ENCODE assay signal across 8 mouse cellular contexts in the genomic region with DNA sequence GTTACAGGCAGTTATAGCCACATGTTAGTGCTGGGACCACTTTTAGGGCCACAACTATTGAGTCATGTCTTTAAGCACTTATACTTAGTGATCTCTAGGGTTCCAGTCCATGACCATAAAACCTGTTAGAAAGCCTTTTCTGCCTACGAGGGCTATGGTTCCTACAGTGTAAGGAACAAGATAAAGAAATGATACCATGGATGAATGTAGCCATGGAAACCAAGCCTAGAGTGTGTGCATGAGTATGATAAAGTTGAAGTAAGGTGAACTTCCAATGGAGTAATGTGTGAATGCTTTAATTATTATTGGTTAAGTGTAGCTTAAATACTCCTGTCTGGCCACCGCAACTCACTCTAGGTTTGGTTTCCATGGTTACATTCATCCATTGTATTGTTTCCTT. TPM values are rescaled to one million over a fixed set of nuclear protein-coding genes. Genes with fewer than 3 reads are reported as not detected.
DNase-seq lines count a peak whose midpoint lies in the region; ATAC-seq and TF ChIP-seq lines count a peak whose summit lies in the region.

No protein-coding gene starts in this region.

- TF ChIP-seq CTCF in kidney, postnatal 0 days (IDR thresholded peaks at IDR 0.05; ENCODE audit: low read depth): no peak
- TF ChIP-seq CTCF in layer of hippocampus, adult 2 months (conservative IDR thresholded peaks at IDR 0.05): no peak

- H3K9ac ChIP-seq in kidney, postnatal 0 days (ENCODE audit: low read depth, low read length): peak overlapping the region; percentile 8; the same call in 1 of the 2 replicates
- H3K9ac ChIP-seq in embryonic facial prominence, embryonic 13.5 days: no peak overlapping the region
- H3K9ac ChIP-seq in intestine, embryonic 15.5 days: no peak overlapping the region
- H3K9ac ChIP-seq in midbrain, embryonic 16.5 days (ENCODE audit: low read depth, low read length): no peak overlapping the region

- peak overlapping the region; percentile 86 for H3K4me3 ChIP-seq in kidney, postnatal 0 days (replicated peaks; ENCODE audit: low read depth, low read length)
- peak overlapping the region; percentile 91; the same call in 1 of the 2 replicates for H3K4me3 ChIP-seq in embryonic facial prominence, embryonic 13.5 days
- 0 out of 2 replicates have a peak overlapping the region, but pooled peaks have one; percentile 95 for H3K4me3 ChIP-seq in intestine, embryonic 15.5 days (replicated peaks)
- H3K4me3 ChIP-seq in midbrain, embryonic 16.5 days (ENCODE audit: low read depth, low read length): no peak overlapping the region
- no peak overlapping the region; the same call in 1 of the 2 replicates for H3K4me3 ChIP-seq in layer of hippocampus, adult 2 months

- peaks cover 7% of the 10 kb centered on the region; the same call in 1 of the 2 replicates for H3K4me1 ChIP-seq in kidney, postnatal 0 days (replicated peaks; ENCODE audit: insufficient read depth, low read length)
- peaks cover 12% of the 10 kb centered on the region for H3K4me1 ChIP-seq in embryonic facial prominence, embryonic 13.5 days
- H3K4me1 ChIP-seq in intestine, embryonic 15.5 days (replicated peaks): no peaks in the 10 kb centered on the region
- peaks cover 17% of the 10 kb centered on the region for H3K4me1 ChIP-seq in midbrain, embryonic 16.5 days (ENCODE audit: control insufficient read depth, insufficient read depth, low read length)

- no peaks in the 10 kb centered on the region for H3K27me3 ChIP-seq in kidney, postnatal 0 days (ENCODE audit: insufficient read depth, low read length)
- no peaks in the 10 kb centered on the region for H3K27me3 ChIP-seq in embryonic facial prominence, embryonic 13.5 days
- H3K27me3 ChIP-seq in intestine, embryonic 15.5 days (replicated peaks): no peaks in the 10 kb centered on the region
- H3K27me3 ChIP-seq in midbrain, embryonic 16.5 days (ENCODE audit: control insufficient read depth, insufficient read depth, low read depth, low read length): no peaks in the 10 kb centered on the region

- ATAC-seq in kidney, postnatal 0 days (replicated peaks; ENCODE audit: low FRiP score, low read depth): no peak
- ATAC-seq in embryonic facial prominence, embryonic 13.5 days (ENCODE audit: insufficient number of reproducible peaks, insufficient read depth, low FRiP score, low TSS enrichment, low read depth): no peak
- ATAC-seq in intestine, embryonic 15.5 days: no peak
- ATAC-seq in midbrain, embryonic 16.5 days: no peak

- no peak overlapping the region for H3K27ac ChIP-seq in kidney, postnatal 0 days
- H3K27ac ChIP-seq in embryonic facial prominence, embryonic 13.5 days: no peak overlapping the region
- no peak overlapping the region for H3K27ac ChIP-seq in intestine, embryonic 15.5 days
- H3K27ac ChIP-seq in midbrain, embryonic 16.5 days (ENCODE audit: low read length): no peak overlapping the region
- H3K27ac ChIP-seq in layer of hippocampus, adult 2 months: no peak overlapping the region

- WGBS in kidney, postnatal 0 days: 73% methylated on average over 2 of the region's 2 CpGs
- WGBS in embryonic facial prominence, embryonic 13.5 days: 94% methylated on average over 2 of the region's 2 CpGs
- whole genome bisulfite sequencing in intestine, embryonic 15.5 days: 75% methylated on average over 2 of the region's 2 CpGs
- WGBS in midbrain, embryonic 16.5 days: 81% methylated on average over 2 of the region's 2 CpGs

- H3K36me3 ChIP-seq in kidney, postnatal 0 days (ENCODE audit: insufficient read depth, low read length): peaks cover 6% of the 10 kb centered on the region
- H3K36me3 ChIP-seq in embryonic facial prominence, embryonic 13.5 days: peaks cover 43% of the 10 kb centered on the region
- H3K36me3 ChIP-seq in intestine, embryonic 15.5 days: 0 out of 2 replicates have a peak, but pooled peaks cover 2% of the 10 kb centered on the region
- H3K36me3 ChIP-seq in midbrain, embryonic 16.5 days (ENCODE audit: control insufficient read depth, insufficient read depth, low read length): 0 out of 2 replicates have a peak, but pooled peaks cover 7% of the 10 kb centered on the region

- DNase-seq in kidney, postnatal 0 days (ENCODE audit: low spot score): no peak
- DNase-seq in kidney, postnatal 4 days: no peak
- DNase-seq in adrenal gland, postnatal 4 days (ENCODE audit: low spot score in 2 of 2): no peak
- no peak for DNase-seq in adrenal gland, postnatal 25 days
- DNase-seq in layer of hippocampus, adult 2 months (ENCODE audit: low spot score in 2 of 2): no peak

- H3K9me3 ChIP-seq in kidney, postnatal 0 days (replicated peaks; ENCODE audit: low read length): no peaks in the 10 kb centered on the region
- no peaks in the 10 kb centered on the region for H3K9me3 ChIP-seq in embryonic facial prominence, embryonic 13.5 days
- H3K9me3 ChIP-seq in intestine, embryonic 15.5 days: no peaks in the 10 kb centered on the region
- H3K9me3 ChIP-seq in midbrain, embryonic 16.5 days (replicated peaks; ENCODE audit: control insufficient read depth, low read length, poor library complexity, severe bottlenecking): 0 out of 2 replicates have a peak, but pooled peaks cover 2% of the 10 kb centered on the region

- H3K4me2 ChIP-seq in kidney, postnatal 0 days (ENCODE audit: low read length): peak overlapping the region; percentile 62
- H3K4me2 ChIP-seq in embryonic facial prominence, embryonic 13.5 days: peak overlapping the region; percentile 65
- H3K4me2 ChIP-seq in intestine, embryonic 15.5 days (replicated peaks): peak overlapping the region; percentile 60
- peak overlapping the region; percentile 66 for H3K4me2 ChIP-seq in midbrain, embryonic 16.5 days (ENCODE audit: low read length)

RNA-seq across cellular contexts. Expression of a gene that starts 1.8 kb away (rescaled TPM):
- 45.5 and 46.6 TPM in 2 replicates for polyA plus RNA-seq in kidney, postnatal 0 days (2015; fragmentation: Nextera tagmentation; extraction: Ambion mirVana)
- 52.8 and 59.2 TPM in 2 replicates for polyA plus RNA-seq in embryonic facial prominence, embryonic 13.5 days (2015; fragmentation: Nextera tagmentation; extraction: Ambion mirVana)
- 33.9 and 39.5 TPM in 2 replicates for polyA plus RNA-seq in intestine, embryonic 15.5 days (2015; fragmentation: Nextera tagmentation; extraction: Ambion mirVana)
- 26.7 and 29.9 TPM in 2 replicates for polyA plus RNA-seq in midbrain, embryonic 16.5 days (2015; fragmentation: Nextera tagmentation; extraction: Ambion mirVana)
- total RNA-seq in adrenal gland, postnatal 4 days (2021): 10 to 100 TPM; 45.0 to 49.8 TPM
- total RNA-seq in adrenal gland, postnatal 25 days (2021): 34.2 and 36.9 TPM in 2 replicates
- total RNA-seq in layer of hippocampus, adult 2 months (2021): 10 to 100 TPM; 19.2 to 21.2 TPM

Comparison
In these comparisons a context has a peak if more than half of its experiments do, and no peak if none do; other contexts are left out.
1. H3K4me3 ChIP-seq: peak in kidney, postnatal 0 days (single experiment), embryonic facial prominence, embryonic 13.5 days (single experiment) and intestine, embryonic 15.5 days (single experiment); none in midbrain, embryonic 16.5 days (single experiment) and layer of hippocampus, adult 2 months (single experiment).
2. Peak in every context shown above with its lines, with median percentiles within 50 percentile points of each other: H3K4me2 ChIP-seq.